Mouse (Mus musculus) embryonic facial prominence, embryonic 11.5 days (tissue): ENCODE measurements around the gene Ifna14. TPM values are rescaled to one million over a fixed set of nuclear protein-coding genes. Genes with fewer than 3 reads are reported as not detected.
"Not testable (repeated sequence)": the region's sequence is repeated elsewhere in the genome, so short reads cannot be mapped to it uniquely, and the experiment has no call there.

ENCODE experiments used
- ATAC-seq: fragments of 200-750 bp; cut with Nextera tagmentation; replicated peaks from 2 replicates; pipeline ENCODE4 v1.8.0; 2017; ENCODE audit warnings: low read depth; ENCODE audit not compliant: insufficient number of reproducible peaks, low FRiP score, low TSS enrichment
- DNase-seq: peaks from one replicate; pipeline ENCODE4 v3.0.0-alpha.2; 2015; ENCODE audit warnings: low spot score
- H3K27ac ChIP-seq: fragments of 300-500 bp; sonication (generic); replicated peaks from 2 replicates; pipeline ENCODE4 v1.5.1; 2014; ENCODE audit warnings: mild to moderate bottlenecking, low read depth, low read length, control low read depth
- H3K27me3 ChIP-seq: fragments of 300-500 bp; sonication (generic); 2 replicates; pipeline ENCODE4 v1.6.1; 2014; ENCODE audit warnings: mild to moderate bottlenecking, low read length, moderate library complexity, mixed read lengths; ENCODE audit not compliant: control insufficient read depth, insufficient read depth
- H3K36me3 ChIP-seq: fragments of 300-500 bp; sonication (generic); replicated peaks from 2 replicates; pipeline ENCODE4 v1.6.1; 2014; ENCODE audit warnings: low read depth, mild to moderate bottlenecking, low read length, moderate library complexity, mixed read lengths; ENCODE audit not compliant: control insufficient read depth, insufficient read depth
- H3K4me1 ChIP-seq: fragments of 300-500 bp; sonication (generic); 2 replicates; pipeline ENCODE4 v1.6.1; 2014; ENCODE audit warnings: low read length, mixed read lengths; ENCODE audit not compliant: control insufficient read depth, insufficient read depth
- H3K4me2 ChIP-seq: fragments of 300-500 bp; sonication (generic); 2 replicates; pipeline ENCODE4 v1.6.1; 2014; ENCODE audit warnings: low read depth, mild to moderate bottlenecking, control low read depth, low read length, moderate library complexity
- H3K4me3 ChIP-seq: fragments of 300-500 bp; sonication (generic); 2 replicates; pipeline ENCODE4 v1.5.1; 2014; ENCODE audit warnings: low read depth, low read length, control low read depth
- H3K9ac ChIP-seq: fragments of 300-500 bp; sonication (generic); replicated peaks from 2 replicates; pipeline ENCODE4 v1.6.1; 2014; ENCODE audit warnings: mild to moderate bottlenecking, control low read depth, low read length
- H3K9me3 ChIP-seq: fragments of 300-500 bp; sonication (generic); replicated peaks from 2 replicates; pipeline ENCODE4 v1.6.1; 2016; ENCODE audit warnings: mild to moderate bottlenecking, low read length, inconsistent platforms, mixed read lengths; ENCODE audit not compliant: control insufficient read depth
- WGBS: fragments of 180-500 bp; shearing (Covaris S2); extraction: QIAGEN DNeasy Blood & Tissue Kit; methylation state at CpG from one replicate; pipeline ENCODE4 v1.1.7; 2014; 5-methylcytosine and 5-hydroxymethylcytosine counted together
- polyA plus RNA-seq: library from polyadenylated mRNA; unstranded; fragments of >200 nt; fragmentation: Nextera tagmentation; extraction: Ambion mirVana; gene quantifications from 2 replicates; pipeline ENCODE4 v1.2.1, GENCODE M21; 2014

Ifna14 gene
- polyA plus RNA-seq = not detected in 2 replicates

DNA sequence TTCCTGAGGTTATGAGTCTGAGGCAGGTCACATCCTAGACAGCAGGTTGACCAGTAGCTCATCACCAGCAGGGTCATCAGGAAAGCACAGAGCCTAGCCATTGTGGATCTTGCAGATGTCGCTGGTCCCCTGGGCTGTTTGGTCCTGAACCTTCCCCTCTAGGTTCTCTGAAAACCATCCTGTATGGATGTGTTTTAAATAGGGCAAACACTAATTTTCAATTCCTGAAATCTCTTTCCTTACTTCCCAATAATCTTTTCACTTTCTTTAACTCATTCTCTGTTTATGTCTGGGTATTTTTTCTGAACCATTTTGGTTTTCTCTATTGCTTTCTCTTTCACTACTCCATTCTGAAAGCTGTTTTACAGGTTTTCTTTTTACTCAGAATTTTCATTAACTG, at the start of gene Ifna14:
Ifna14 (minus strand) TSS at position 101 of the 400 bp plus-strand sequence.
- Histone ChIP-seq H3K36me3 (no peaks in the 10 kb centered on the region), H3K9ac (no peak within 1 kb of the TSS), H3K4me1 (no peaks in the 10 kb centered on the region), H3K4me3 (no peak within 1 kb of the TSS), H3K27ac (no peak within 1 kb of the TSS), H3K27me3 (no peaks in the 10 kb centered on the region), H3K4me2 (no peak within 1 kb of the TSS), H3K9me3 (no peaks in the 10 kb centered on the region)
- no peak for DNase-seq
- 95% methylated on average over 1 of the region's 1 CpGs for WGBS
- ATAC-seq = no peak

DNA sequence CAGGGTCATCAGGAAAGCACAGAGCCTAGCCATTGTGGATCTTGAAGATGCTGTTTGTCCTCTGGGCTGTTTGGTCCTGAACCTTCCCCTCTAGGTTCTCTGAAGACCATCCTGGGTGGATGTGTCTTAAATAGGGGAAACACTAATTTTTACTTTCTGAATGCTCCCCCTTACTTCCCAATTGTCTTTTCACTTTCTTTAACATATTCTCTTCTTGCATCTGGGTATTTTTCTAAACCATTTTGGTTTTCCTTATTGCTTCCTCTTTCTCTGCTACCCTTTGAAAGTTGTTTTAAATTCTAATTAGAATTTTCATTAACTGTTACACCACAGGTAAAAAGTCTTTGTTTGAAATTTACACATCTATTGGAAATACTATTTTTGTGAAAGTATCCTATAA, 31.7 kb upstream of the Ifna14 start, which contains the start of gene Ifna12:
Ifna12 (minus strand) TSS at position 101 of the 400 bp plus-strand sequence.
- no peak within 1 kb of the TSS for H3K4me2 ChIP-seq
- no peak within 1 kb of the TSS for H3K27ac ChIP-seq
- DNase-seq = no peak
- H3K4me3 ChIP-seq = no peak within 1 kb of the TSS
- no peak within 1 kb of the TSS for H3K9ac ChIP-seq
- H3K9me3 ChIP-seq = no peaks in the 10 kb centered on the region
- H3K27me3 ChIP-seq = no peaks in the 10 kb centered on the region
- no peak for ATAC-seq
- H3K4me1 ChIP-seq = no peaks in the 10 kb centered on the region
- no peaks in the 10 kb centered on the region for H3K36me3 ChIP-seq

DNA sequence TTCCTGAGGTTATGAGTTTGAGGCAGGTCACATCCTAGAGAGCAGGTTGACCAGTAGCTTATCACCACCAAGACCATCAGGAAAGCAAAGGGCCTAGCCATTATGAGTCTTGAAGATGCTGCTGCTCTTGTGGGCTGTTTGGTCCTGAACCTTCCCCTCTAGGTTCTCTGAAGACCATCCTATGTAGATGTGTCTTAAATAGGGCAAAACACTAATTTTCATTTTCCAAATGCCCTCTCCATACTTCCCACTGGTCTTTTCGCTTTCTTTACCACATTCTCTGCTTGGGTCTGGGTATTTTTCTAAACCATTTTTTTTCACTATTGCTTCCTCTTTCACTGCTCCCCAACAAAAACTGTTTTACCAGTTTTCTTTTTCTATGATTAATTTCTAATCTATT, 20.7 kb upstream of the Ifna14 start, which contains the start of gene Ifna9:
Ifna9 (minus strand) TSS at position 101 of the 400 bp plus-strand sequence.
- Histone ChIP-seq H3K4me1 (no peaks in the 10 kb centered on the region), H3K4me2 (no peak within 1 kb of the TSS), H3K9ac (no peak within 1 kb of the TSS), H3K27ac (no peak within 1 kb of the TSS), H3K9me3 (no peaks in the 10 kb centered on the region), H3K27me3 (no peaks in the 10 kb centered on the region), H3K36me3 (no peaks in the 10 kb centered on the region), H3K4me3 (no peak within 1 kb of the TSS)
- ATAC-seq = no peak
- DNase-seq = no peak
- 85% methylated on average over 1 of the region's 1 CpGs for WGBS

DNA sequence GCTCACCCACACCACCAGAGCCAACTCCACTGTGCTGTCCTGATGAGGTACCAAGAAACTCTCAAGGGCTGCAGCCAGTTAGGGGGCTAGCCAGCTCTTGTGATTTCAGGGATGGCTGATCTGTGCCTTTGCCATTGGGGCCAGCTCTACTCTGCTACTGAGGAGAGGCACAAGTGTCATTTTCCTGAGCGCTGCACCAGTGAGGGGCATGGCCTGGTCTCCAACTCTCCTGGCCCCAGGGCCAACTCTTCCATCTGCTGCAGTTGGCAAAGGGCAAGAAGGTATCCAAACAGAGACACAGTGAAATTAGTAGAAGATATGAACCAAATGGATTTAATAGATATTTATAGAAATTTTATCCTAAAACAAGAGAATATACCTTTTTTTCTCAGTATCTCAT, 9.8 kb downstream of the Ifna14 start:
- DNase-seq (no peak), ATAC-seq (no peak)
- no peaks in the 10 kb centered on the region for H3K27me3 ChIP-seq
- H3K36me3 ChIP-seq = no peaks in the 10 kb centered on the region
- no peaks in the 10 kb centered on the region for H3K4me1 ChIP-seq
- 95% methylated on average over 1 of the region's 1 CpGs for WGBS
- no peak overlapping the region for H3K4me2 ChIP-seq
- H3K9ac ChIP-seq = no peak overlapping the region
- H3K4me3 ChIP-seq = no peak overlapping the region
- H3K9me3 ChIP-seq = no peaks in the 10 kb centered on the region
- no peak overlapping the region for H3K27ac ChIP-seq

DNA sequence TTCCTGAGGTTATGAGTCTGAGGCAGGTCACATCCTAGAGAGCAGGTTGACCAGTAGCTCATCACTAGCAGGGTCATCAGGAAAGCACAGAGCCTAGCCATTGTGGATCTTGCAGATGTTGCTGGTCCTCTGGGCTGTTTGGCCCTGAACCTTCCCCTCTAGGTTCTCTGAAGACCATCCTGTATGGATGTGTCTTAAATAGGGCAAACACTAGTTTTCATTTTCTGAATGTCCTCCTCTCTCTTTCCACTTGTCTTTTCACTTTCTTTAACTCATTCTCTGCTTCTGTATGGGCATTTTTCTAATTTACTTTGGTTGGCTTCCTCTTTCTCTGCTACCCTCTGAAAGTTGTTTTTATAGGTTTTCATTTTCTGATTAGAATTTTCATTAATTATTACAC, 13.5 kb downstream of the Ifna14 start, which contains the start of gene Ifna15:
Ifna15 (minus strand) TSS at position 101 of the 400 bp plus-strand sequence.
- ATAC-seq, H3K36me3 ChIP-seq, DNase-seq, H3K9ac ChIP-seq, H3K4me1 ChIP-seq, H3K27me3 ChIP-seq, H3K9me3 ChIP-seq, H3K4me3 ChIP-seq, H3K27ac ChIP-seq, H3K4me2 ChIP-seq: not testable (repeated sequence)

DNA sequence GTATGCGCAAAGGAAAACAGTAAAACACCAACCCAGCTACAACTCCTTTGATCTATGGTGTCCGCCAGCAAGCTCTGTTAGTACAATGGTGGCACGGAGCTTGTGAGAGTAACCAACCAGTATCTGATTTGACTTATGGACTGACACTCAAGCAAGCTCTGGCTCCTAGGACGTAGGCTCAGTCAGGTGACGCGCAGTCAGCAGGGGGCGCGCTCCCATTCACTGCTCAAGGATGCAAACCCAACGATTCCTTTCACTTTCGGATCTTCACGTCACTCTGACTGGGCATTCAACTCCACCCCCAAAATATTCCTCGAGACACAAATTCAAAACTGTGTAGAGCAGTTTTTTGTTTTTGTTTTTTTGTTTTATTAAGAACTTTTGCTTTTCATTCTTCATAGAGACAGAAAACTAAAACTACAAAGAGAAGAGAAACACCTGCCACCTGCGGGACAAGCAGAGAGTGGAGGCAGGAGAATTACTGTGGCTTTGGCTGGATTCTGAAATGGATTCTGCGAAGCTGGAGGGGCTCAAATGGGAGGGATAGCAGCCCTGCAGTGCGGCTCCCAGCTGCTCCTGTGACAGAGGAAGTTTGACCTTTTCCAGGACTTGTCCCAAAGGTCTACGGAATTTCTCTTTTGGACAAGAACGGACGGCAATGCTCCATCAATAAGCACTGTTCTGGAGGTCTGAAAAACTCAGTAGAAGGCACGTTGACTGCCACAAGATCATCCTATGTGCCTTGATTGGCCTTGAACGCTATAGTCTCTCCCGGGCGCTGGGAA, 21.2 kb downstream of the Ifna14 start:
- Histone ChIP-seq H3K27ac (no peak overlapping the region), H3K9me3 (no peaks in the 10 kb centered on the region), H3K9ac (no peak overlapping the region), H3K4me1 (no peaks in the 10 kb centered on the region), H3K4me2 (peak overlapping the region; percentile 30), H3K36me3 (no peaks in the 10 kb centered on the region), H3K4me3 (0 out of 2 replicates have a peak overlapping the region, but pooled peaks have one; percentile 18), H3K27me3 (no peaks in the 10 kb centered on the region)
- WGBS = 27% methylated on average over 22 of the region's 22 CpGs
- DNase-seq = peak; percentile 85
- no peak for ATAC-seq

DNA sequence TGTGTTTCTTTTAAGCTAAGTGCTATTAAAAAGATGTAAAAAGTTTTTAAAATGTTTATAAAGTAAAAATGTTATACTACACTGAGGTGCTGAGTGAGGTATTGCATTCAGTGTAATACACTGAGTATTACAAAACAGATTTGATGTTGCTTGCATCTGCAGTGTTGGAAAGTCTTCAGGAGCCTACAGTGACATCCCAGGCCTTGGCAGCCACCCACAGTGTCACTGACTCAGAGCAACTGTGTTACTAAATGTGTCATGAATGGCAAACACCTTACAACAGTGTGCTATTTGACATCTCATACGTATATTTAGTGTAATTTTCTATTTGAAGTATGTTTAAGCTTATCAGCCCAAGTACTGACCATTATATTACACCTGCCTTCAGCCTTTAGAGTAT, 23.6 kb downstream of the Ifna14 start:
- H3K27ac ChIP-seq = no peak overlapping the region
- no peak for DNase-seq
- H3K36me3 ChIP-seq = no peaks in the 10 kb centered on the region
- ATAC-seq = no peak
- H3K27me3 ChIP-seq = no peaks in the 10 kb centered on the region
- WGBS = 79% methylated on average over 1 of the region's 1 CpGs
- no peak overlapping the region for H3K9ac ChIP-seq
- no peaks in the 10 kb centered on the region for H3K4me1 ChIP-seq
- H3K9me3 ChIP-seq = no peaks in the 10 kb centered on the region
- H3K4me3 ChIP-seq = no peak overlapping the region
- no peak overlapping the region for H3K4me2 ChIP-seq

DNA sequence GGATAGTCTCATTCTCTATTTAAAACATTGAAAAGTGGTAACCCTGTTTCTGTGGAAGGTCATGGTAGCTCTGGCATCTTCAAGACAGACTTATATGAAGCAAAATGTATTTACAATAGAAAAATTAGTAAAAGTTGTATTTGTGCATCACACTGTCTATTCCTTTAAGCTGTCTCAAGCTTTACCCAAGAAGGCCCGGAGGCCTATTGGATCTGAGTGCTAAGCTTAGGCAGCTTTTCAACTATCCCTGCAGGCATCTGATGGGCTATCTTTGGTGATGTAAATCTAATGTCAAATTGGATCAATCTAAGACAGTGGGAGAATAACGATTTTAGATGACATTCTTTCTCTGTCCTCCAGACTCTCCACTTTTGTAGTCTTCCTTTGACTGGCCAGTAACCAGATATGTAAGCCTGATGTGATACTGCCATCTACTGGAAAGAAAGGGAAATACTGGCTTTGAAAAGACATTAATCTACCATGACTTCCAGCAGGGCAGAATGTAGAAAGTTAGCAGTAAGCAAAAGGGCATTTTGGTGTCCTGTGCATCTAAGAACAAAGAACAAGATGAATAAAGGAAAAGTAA, 27.9 kb downstream of the Ifna14 start:
- ATAC-seq = peak; percentile 52; the same call in 1 of the 2 replicates
- Histone ChIP-seq H3K4me2 (no peak overlapping the region), H3K9ac (no peak overlapping the region), H3K36me3 (no peaks in the 10 kb centered on the region), H3K27ac (no peak overlapping the region), H3K9me3 (no peaks in the 10 kb centered on the region), H3K4me1 (no peaks in the 10 kb centered on the region), H3K4me3 (no peak overlapping the region), H3K27me3 (no peaks in the 10 kb centered on the region)
- peak; percentile 87 for DNase-seq
- 53% methylated on average over 2 of the region's 2 CpGs for WGBS
